Mouse (Mus musculus) gastrocnemius, adult 2 months (tissue): ENCODE data around the gene Lyrm4. TPM values are rescaled to one million over a fixed set of nuclear protein-coding genes. Genes with fewer than 3 reads are reported as not detected.
"Not testable (repeated sequence)": the region's sequence is repeated elsewhere in the genome, so short reads cannot be mapped to it uniquely, and the experiment has no call there.

ENCODE experiments used
- DNase-seq: peaks from one replicate; pipeline ENCODE4 v3.0.0; 2022
- H3K27ac ChIP-seq: fragments of 200-600 bp; 2 replicates; pipeline ENCODE4 v1.8.1; 2022; ENCODE audit warnings: mild to moderate bottlenecking
- H3K4me3 ChIP-seq: fragments of 200-600 bp; 2 replicates; pipeline ENCODE4 v1.8.1; 2022; ENCODE audit warnings: mild to moderate bottlenecking, moderate library complexity
- CTCF ChIP-seq: fragments of 200-600 bp; IDR thresholded peaks from 2 replicates; pipeline ENCODE4 v1.8.1; 2022; ENCODE audit warnings: antibody characterized with exemption, mild to moderate bottlenecking, moderate library complexity
- intact Hi-C: fragments of 180-260 bp; cut with DNase I; formaldehyde crosslinking; loops from one replicate; pipeline ENCODE4 v1.15.1; 2025
- total RNA-seq, 2 experiments: library from RNA; stranded (reverse); gene quantifications; 2 replicates each; pipeline ENCODE4 v1.2.3; 2021

The Lyrm4 gene
- total RNA-seq, 2 experiments from 2014 or later, result 4.4 to 6.4 TPM

DNA sequence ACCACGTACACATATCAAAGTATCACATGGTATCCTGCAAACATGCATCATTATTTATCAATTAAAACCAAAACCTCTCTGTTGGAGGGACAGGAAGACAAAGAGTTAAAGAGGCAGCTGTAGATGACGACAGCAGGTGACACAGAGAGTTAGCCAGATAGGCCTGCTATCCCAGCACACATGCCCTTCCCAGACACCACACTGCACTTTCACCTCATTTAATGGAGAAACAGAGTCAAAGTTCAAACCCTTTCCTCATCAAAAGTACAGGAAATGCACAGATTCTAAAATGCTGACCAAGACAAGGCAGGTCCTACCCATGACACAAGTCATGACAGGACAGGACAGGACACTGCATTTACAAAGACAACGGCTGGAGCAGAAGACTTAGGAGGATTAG, 101.7 kb downstream of the Lyrm4 start:
- TF ChIP-seq CTCF, result no peak
- no peak for DNase-seq
- intact Hi-C loops, result no loop called here
- Histone ChIP-seq H3K4me3 (no peak overlapping the region), H3K27ac (no peak overlapping the region)

DNA sequence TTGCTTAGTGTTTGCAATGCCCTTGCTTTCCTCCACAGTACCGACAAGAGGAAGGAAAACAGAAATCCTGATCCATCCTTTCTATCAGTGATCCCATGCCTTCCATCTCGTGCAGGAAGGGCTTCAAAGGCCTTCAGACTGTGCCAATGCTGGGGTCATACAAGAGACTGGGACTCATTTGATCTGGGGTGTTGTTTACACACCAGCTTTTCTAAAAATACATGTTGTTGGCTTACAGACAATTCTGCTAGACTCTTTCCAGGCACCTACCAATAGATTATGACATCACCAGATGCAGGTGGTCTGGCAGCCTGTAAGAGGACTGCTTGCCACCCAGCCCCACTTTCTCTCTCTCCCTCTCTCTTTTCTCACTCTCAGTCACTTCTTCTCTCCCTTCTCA, 107.3 kb downstream of the Lyrm4 start:
- no peak overlapping the region for H3K4me3 ChIP-seq
- peak; percentile 33 for DNase-seq
- intact Hi-C loops, result no loop called here
- peak overlapping the region; percentile 76 for H3K27ac ChIP-seq
- no peak for TF ChIP-seq CTCF

GRCm38 (mm10) chr13:36000798-36001197, 116.5 kb downstream of the Lyrm4 start:
- H3K4me3 ChIP-seq, result no peak overlapping the region
- H3K27ac ChIP-seq, result no peak overlapping the region
- no peak for DNase-seq
- TF ChIP-seq CTCF, result no peak
- intact Hi-C loops, result no loop called here

- no peak for DNase-seq
- no peak overlapping the region for H3K27ac ChIP-seq
- no peak overlapping the region for H3K4me3 ChIP-seq
- no peak for TF ChIP-seq CTCF
- intact Hi-C loops, result no loop called here
These were observed 119.7 kb downstream of the Lyrm4 start for GRCm38 (mm10) chr13:35997606-35998005.

GRCm38 (mm10) chr13:35995696-35996426, 121.5 kb downstream of the Lyrm4 start:
- intact Hi-C loops, result no loop called here
- peak; percentile 28 for DNase-seq
- Histone ChIP-seq H3K4me3 (no peak overlapping the region), H3K27ac (peak overlapping the region; percentile 49)
- no peak for TF ChIP-seq CTCF

GRCm38 (mm10) chr13:35995231-35995630, 122.1 kb downstream of the Lyrm4 start:
- H3K27ac ChIP-seq, result peak overlapping the region; percentile 20; the same call in 1 of the 2 replicates
- no peak for TF ChIP-seq CTCF
- intact Hi-C loops, result no loop called here
- H3K4me3 ChIP-seq, result no peak overlapping the region
- no peak for DNase-seq

DNA sequence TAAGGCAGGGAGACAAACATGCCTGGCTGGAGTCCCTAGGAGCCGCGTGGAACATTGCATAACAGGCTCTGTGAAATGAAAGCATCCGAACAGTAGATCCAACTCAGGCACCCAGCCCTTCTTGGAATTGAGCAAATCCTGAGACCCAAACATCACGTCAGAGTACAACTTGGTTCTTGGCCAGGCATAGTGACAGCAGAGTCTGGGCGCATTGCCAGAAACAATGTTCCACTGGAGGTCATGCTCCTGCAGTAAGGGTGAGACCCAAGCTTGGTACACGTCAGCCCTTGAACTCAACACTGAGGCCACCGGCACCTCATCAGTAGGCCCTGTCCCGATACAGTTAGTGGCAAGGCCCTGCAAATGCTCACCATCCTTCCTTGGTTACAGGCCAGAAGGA, 123.3 kb downstream of the Lyrm4 start:
- Histone ChIP-seq H3K4me3 (no peak overlapping the region), H3K27ac (peak overlapping the region; percentile 43; the same call in 1 of the 2 replicates)
- TF ChIP-seq CTCF, result no peak
- DNase-seq, result peak; percentile 73
- intact Hi-C loops, result no loop called here

DNA sequence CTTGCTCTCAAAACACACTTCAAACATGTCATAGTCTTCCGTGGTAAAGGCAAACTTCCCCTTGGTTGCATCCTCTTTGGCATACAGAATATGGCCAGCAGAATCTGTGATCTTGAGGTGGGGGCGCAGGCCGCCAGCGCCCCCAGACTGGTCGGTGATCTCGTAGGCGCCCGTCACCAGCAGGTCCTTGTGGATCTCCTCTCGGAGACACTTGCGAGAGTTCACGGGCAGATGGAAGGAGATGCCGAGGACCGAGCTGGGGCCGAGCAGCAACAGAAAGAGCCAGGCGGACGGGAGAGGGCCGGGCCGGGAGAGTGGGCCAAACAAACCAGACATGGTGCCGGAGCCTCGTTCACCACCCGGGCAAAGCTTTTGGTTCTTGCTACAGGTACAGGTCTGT, 126.1 kb downstream of the Lyrm4 start:
- H3K4me3 ChIP-seq, H3K27ac ChIP-seq, DNase-seq, intact Hi-C loops: not testable (repeated sequence)

- no peak overlapping the region for H3K4me3 ChIP-seq
- no peak for DNase-seq
- no peak overlapping the region for H3K27ac ChIP-seq
- intact Hi-C loops, result no loop called here
- TF ChIP-seq CTCF, result no peak
These were observed 128.0 kb downstream of the Lyrm4 start for GRCm38 (mm10) chr13:35989329-35989728.

DNA sequence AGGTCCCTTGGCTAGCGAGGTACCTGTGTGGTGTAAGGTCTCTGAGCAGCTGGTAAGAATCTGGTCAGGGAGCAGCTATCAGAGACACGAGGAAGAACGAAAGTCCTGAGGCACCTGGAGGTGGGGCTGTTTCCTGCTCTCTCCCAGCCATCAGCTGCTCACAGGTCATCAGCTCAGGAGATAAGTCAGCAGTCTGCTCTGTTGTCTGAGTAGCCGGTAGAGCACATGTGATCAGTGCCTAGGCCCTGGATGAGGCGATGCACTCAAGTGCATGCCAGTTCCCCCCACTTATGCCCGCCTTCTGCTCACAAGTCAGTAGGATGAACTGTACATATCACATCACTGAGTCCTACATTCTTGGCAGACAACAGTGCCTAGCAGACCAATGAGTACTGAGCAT, 134.3 kb downstream of the Lyrm4 start:
- no peak for TF ChIP-seq CTCF
- intact Hi-C loops, result no loop called here

GRCm38 (mm10) chr13:35980471-35980870, 136.9 kb downstream of the Lyrm4 start:
- intact Hi-C loops, result no loop called here
- TF ChIP-seq CTCF, result no peak
- Histone ChIP-seq H3K4me3 (no peak overlapping the region), H3K27ac (no peak overlapping the region)
- DNase-seq, result no peak

More for the DNA sequence above, 134.3 kb downstream of the Lyrm4 start:
- Histone ChIP-seq H3K27ac (no peak overlapping the region), H3K4me3 (no peak overlapping the region)
- no peak for DNase-seq

- no peak overlapping the region for H3K4me3 ChIP-seq
- intact Hi-C loops, result no loop called here
- H3K27ac ChIP-seq, result no peak overlapping the region
- no peak for DNase-seq
- TF ChIP-seq CTCF, result no peak
These were observed 140.4 kb downstream of the Lyrm4 start for GRCm38 (mm10) chr13:35976912-35977311.

GRCm38 (mm10) chr13:35969829-35970228, 147.5 kb downstream of the Lyrm4 start:
- intact Hi-C loops, result no loop called here

GRCm38 (mm10) chr13:35969431-35969721, 147.9 kb downstream of the Lyrm4 start:
- intact Hi-C loops, result no loop called here
- DNase-seq, result no peak
- no peak for TF ChIP-seq CTCF
- Histone ChIP-seq H3K27ac (no peak overlapping the region), H3K4me3 (peak overlapping the region; percentile 80)

More at GRCm38 (mm10) chr13:35969829-35970228, 147.5 kb downstream of the Lyrm4 start:
- no peak for TF ChIP-seq CTCF
- H3K27ac ChIP-seq, result no peak overlapping the region
- peak overlapping the region; percentile 80 for H3K4me3 ChIP-seq
- no peak for DNase-seq
